Mouse (Mus musculus) ovary, adult 18-20 months (tissue): ENCODE measurements around the gene Pidd1.
"Not testable (repeated sequence)": the region's sequence is repeated elsewhere in the genome, so short reads cannot be mapped to it uniquely, and the experiment has no call there.

ENCODE experiments used
- DNase-seq: peaks from one replicate; pipeline ENCODE4 v3.0.0; 2022; ENCODE audit warnings: low spot score, mixed read lengths

Gene Pidd1

GRCm38 (mm10) chr7:141416144-141416841 lies 27.5 kb downstream of the Pidd1 start:
- DNase-seq: no peak

DNA sequence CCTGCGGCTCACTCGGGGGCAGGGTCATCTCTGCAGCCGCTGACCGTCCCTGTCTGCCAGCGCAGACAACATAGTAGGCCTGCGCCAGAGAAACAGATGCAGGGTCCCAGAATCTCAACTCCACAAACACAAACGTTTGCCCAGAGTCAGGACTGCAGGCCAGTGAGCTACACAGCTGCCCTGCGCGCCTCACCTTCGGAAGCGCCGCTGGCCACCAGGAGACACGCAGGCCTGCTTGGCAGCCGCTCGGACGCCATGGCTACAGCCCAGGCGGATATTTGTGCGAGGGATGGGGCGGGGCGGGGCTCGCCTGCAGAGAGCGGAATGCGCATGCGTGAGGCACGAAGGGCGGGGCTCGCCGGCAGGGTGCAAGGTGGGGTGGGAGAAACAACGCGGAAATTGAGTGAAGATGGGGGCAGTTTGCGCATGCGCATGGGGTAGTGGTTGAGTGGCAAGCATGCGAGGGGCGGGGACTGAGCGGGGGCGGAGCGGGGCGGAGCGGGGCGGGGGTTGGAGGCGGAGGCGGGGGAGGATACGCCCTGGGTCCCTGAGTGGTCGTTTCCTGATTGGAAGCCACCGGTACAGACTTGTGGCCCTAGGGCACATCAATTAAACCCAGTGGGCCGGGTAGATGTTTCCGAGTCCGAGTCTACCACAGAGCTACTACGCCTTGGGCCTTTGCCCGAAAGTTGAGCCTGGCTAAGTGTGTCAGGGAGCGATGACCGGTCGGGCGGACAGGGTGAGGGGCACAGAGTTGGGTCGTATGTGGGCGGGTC lies 29.8 kb downstream of the Pidd1 start, which contains the start of gene Gatd1:
Gene Gatd1, minus strand, starts transcription at position 328 of the 776 bp plus-strand sequence.
- peak; percentile 98 for DNase-seq

GRCm38 (mm10) chr7:141413331-141413730 lies 30.5 kb downstream of the Pidd1 start:
- no peak for DNase-seq

GRCm38 (mm10) chr7:141411667-141412066 lies 32.2 kb downstream of the Pidd1 start:
- DNase-seq: no peak

DNA sequence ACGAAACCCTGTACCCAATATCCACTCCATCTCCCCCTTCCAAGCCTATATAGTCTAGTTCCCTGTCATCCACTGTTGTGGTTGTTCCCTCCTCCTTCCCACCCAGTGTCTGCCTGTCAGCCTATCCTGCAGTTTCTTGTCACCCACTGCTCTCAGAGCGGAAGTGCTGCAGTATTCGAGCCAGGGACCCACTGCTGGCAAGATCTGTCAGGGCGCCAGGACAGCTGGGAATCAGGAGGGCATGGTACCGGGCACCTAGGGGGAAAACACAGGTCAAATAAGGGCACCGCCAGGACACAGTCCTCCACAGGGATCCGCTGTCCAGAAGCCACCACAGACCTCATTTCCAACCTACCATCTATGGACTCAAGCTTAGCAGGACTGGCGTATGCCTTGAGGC lies 33.2 kb downstream of the Pidd1 start:
- DNase-seq: no peak

- DNase-seq: peak; percentile 68
Measured at GRCm38 (mm10) chr7:141408833-141409232, 35.0 kb downstream of the Pidd1 start.

DNA sequence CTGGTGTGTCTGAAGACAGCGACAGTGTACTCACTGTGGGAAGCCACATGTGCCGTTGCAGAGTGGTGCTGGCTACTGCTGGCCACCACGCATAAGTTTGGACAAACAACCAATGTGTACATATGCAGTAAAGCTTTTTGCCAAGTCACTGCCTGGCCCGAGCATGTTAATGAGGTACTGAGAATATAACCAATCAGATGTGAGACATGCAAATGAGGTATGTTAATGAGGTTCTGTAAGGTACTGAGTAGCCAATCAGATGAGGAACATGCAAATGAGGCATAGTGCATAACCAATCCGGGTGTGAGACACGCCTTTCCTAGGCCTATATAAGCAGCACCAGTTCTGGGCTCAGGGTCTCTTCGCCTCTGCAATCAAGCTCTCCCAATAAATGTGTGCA lies 36.2 kb downstream of the Pidd1 start:
- not testable (repeated sequence) for DNase-seq

GRCm38 (mm10) chr7:141405466-141405865 lies 38.4 kb downstream of the Pidd1 start:
- DNase-seq: no peak

DNA sequence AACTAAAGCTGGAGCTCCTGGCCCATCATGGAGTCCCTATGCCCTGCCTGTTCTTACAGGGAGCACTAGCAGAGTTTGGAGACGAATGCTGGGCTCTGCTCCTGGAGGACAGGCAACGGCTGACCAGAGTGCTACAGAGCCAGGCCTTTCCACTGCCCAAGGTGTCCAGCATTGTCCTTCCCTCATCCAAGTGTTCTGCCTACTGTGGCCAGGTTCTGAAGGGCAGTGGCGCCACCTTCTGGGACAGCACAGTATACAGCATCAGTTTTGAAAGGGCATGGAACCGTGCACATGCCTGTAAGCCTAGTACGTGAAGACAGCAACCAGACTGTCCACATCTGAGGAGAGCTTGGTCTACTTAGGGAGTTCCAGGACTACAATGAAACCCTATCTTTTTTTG lies 40.5 kb downstream of the Pidd1 start:
- DNase-seq: peak; percentile 40

DNA sequence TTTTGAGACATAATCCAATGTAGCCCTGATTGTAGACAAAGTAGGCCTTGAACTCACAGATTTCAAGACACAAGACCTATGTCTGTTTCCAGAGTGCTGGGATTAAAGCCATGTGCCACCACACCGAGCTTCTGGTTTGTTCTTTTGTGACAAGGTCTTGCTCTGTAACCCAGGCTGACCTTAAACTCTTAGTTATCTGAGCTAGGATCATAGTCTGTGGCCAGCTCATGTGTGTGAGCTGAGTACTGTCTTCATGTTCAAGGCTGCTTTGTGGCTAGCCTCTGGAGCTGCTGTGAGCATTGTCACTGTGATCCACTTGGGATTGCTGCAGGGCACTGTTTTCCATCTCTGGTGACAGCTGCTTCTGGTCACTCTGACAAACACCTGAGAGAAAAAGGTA lies 48.5 kb downstream of the Pidd1 start:
- DNase-seq: no peak

- no peak for DNase-seq
Measured at GRCm38 (mm10) chr7:141394771-141395170, 49.1 kb downstream of the Pidd1 start.

DNA sequence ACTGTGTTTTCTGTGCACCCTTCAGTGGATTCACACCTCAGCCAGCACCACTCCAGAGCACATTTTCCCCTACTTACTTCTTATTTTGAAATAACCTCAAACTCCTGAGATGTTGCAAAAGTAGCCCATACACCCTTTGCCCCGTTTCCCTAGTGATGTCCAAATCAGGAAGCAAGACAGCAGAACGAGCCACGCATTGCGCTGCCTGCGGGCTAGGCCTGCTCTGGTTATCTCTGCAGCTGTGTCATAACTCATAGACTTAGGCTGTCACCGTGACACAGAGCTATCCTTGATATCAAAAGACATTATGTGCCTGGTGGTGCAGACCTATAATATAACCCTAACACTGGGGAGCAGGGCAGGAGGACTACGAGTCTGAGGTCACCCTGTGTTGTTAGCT lies 49.7 kb downstream of the Pidd1 start:
- DNase-seq: no peak

DNA sequence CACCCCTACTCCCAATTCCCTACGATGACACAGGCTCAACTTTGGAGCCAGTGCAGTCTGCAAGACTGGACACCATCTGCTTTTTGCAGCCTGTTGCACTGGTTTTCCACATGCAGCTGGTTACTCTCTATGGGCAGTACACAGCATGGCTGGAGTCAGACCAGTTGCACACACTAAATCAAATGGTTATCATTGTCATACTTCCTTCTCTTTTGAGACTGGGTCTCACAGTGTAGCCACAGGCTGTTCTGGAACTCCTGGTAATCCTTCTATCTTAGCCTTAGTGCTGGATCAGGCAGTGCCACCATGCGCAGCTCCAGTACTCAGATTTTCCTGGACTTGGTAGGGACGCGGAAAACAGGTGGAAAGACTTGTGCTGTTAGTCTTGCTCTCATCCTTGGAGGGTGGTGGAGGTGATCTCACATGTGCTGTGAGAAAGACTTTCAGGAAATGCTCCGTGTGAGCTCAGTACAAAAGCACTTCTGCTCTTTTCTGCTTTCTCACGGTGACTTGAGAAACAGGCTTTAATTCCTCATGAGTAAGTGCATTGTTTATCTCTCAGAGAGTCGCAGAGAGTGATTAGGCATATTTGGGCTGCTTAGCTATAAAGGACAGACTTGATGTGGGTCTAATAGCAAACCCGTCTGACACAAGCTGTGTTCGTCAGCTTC lies 51.1 kb downstream of the Pidd1 start:
- DNase-seq: no peak

DNA sequence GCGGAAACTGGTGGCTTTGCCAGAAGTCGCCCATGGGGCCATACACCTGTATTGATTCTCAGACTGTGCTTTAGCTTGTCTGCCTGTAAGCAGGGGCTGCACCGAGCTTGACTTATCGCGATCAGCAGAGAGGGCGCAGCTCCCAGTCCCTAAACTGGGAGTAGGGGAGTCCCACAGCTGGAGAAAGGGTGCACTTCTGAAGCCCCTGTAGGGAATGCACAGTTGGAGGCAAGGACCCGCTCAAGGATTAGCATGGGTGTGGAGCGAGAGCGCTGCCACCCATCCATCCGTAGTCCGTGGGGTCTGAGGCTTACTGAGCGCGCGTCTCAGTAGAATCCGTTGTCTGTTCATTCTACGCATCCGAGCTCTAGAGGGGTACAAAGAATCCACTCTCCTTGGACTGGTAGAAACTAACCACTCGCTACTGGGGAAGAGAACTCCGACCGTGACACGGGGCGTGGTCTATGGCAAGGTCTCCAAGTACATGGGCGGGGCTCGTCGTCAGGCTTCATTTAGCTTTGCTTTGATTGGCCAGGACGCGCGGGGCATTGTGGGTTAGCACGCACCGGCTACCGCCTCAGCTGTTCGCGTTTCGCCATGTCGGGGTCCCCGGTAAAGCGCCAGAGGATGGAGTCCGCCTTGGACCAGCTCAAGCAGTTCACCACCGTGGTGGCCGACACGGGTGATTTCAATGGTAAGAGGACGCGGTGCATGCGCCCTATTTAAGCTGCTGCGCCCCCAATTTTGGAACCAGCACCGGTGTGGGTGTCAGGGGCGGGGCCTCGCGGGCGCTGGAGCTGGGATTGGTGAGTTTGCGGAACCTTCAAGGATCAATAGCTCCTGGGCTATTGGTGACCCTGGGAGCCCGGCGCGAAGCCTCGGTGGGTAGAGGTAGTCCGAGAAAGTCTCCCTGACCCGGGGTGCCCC lies 51.9 kb downstream of the Pidd1 start, which contains the start of gene Taldo1:
Gene Taldo1, plus strand, starts transcription at position 575 of the 927 bp plus-strand sequence.
- DNase-seq: peak; percentile 91

DNA sequence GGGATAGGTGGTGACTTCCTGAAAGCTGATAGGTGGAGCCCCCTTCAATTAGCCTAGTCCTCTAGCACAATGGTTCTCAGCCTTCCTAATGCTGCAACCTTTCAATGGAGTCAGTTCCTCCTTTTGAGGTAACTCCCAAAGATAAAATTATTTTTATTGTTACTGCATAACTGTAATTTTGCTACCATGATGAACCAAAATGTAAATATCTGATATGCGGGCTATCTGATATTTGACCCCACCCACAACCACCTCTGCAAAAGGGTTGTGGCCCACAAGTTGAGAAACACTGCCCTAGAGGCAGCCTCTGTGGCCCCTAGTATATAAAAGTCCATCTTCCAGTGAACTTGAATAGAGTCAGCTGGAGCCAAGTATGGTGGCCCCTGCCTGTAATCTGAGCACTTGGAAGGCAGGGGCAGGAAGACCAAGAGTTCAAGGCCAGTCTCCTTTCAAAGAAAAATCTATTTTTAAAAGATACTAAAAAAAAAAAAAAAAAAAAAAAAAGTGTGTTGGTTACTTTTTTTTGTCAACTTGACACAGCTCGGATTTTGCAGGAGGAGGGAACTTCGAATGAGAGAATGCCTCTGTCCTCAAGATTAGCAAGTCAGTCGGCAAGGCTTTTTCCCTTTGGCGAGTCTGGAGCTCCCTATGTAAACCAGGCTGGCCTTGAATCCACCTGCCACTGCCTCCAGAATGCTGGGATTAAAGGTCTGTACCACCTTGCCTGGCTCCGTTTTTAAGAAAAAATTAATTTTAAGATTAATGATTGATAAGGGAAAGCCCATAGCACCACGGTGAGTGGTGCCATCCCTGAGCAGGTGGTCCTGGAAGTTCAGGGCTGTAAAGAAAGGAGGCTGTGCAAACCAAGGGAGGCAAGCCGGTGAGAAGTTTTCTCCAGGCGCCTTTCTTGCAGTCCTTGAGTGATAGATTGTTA lies 53.2 kb downstream of the Pidd1 start:
- no peak for DNase-seq

- DNase-seq: no peak
Measured at GRCm38 (mm10) chr7:141388487-141389109, 55.2 kb downstream of the Pidd1 start.
